Mouse (Mus musculus): ENCODE data around the gene B4galnt3.

DNA sequence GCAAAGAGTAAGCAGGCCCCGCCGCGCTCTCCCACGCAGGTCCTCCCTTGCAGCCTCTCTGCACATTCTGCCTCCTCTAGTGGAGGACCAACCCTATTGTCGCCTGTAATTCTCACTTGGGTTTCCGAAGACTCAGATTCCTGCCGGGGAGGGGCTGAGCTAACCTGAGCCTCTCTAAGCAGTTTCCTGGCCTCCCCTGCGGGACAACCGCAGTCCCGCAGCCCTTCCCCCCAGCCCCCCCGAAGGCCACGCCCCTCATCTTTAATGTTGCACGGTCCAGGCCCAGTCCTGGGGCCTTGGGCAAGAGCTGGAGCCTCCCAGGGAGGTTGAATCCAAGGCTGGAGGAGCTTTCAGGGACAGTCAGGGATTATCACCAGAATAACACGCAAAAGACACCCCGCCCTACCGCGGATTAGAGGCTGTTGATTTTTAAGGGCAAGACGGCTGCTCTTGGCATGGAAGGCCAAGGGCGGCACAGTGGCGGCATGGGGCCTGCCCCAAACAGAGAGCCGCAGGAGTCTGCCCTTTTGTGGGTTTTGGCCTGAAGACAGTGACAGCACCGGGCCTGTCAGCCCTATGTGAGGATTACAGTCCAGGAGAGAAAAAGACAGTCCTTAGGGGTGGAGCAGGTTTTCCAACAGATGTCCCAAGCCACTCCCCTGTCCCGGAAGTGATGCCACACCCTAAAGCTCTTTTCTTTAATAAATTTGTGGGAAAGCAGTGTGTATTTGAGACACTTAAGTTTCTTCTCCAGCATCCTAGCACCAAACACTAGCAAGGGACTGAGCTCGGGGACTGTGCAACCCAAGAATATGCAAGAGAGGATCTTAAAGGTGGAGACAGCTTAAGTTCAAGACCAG, 105.8 kb downstream of the B4galnt3 start:
- no peak for TF ChIP-seq CTCF (IDR thresholded peaks at IDR 0.05; ENCODE audit: control insufficient read depth, insufficient read depth, insufficient read length)
- no peak for TF ChIP-seq CEBPB (IDR thresholded peaks at IDR 0.05; ENCODE audit: low read depth)
- no peak for TF ChIP-seq USF1 (IDR thresholded peaks at IDR 0.05; ENCODE audit: low read depth)
- no peak for TF ChIP-seq MAX (IDR thresholded peaks at IDR 0.05)
- no peak for TF ChIP-seq FOSL1 (IDR thresholded peaks at IDR 0.05; ENCODE audit: insufficient read depth, low read length, poor library complexity, severe bottlenecking)

Measured in C2C12 (cell line).